Mouse (Mus musculus) lung, postnatal 0 days (tissue): ENCODE data around the gene Plxnd1.

Source experiments
- CTCF ChIP-seq: IDR thresholded peaks from 2 replicates; pipeline ENCODE4 v1.5.1; 2016; ENCODE audit warnings: antibody characterized with exemption, mild to moderate bottlenecking
- EP300 ChIP-seq: IDR thresholded peaks from 2 replicates; pipeline ENCODE4 v1.6.1; 2016; ENCODE audit warnings: antibody characterized with exemption, mild to moderate bottlenecking, control low read depth

GRCm38 (mm10) chr6:116000851-116001250, 6.0 kb upstream of the Plxnd1 start:
- TF ChIP-seq CTCF: no peak
- TF ChIP-seq EP300: no peak
